Mouse (Mus musculus) neural tube, embryonic 10.5 days (tissue): ENCODE data around the gene Tat.

Experiments
- DNase-seq: peaks from one replicate; pipeline ENCODE4 v3.0.0-alpha.2; 2017; ENCODE audit warnings: low spot score; ENCODE audit errors: extremely low spot score

The Tat gene

GRCm38 (mm10) chr8:109990224-109990623 lies at the start of gene Tat:
Gene Tat, plus strand, starts transcription at chr8:109990437.
- DNase-seq = no peak

DNA sequence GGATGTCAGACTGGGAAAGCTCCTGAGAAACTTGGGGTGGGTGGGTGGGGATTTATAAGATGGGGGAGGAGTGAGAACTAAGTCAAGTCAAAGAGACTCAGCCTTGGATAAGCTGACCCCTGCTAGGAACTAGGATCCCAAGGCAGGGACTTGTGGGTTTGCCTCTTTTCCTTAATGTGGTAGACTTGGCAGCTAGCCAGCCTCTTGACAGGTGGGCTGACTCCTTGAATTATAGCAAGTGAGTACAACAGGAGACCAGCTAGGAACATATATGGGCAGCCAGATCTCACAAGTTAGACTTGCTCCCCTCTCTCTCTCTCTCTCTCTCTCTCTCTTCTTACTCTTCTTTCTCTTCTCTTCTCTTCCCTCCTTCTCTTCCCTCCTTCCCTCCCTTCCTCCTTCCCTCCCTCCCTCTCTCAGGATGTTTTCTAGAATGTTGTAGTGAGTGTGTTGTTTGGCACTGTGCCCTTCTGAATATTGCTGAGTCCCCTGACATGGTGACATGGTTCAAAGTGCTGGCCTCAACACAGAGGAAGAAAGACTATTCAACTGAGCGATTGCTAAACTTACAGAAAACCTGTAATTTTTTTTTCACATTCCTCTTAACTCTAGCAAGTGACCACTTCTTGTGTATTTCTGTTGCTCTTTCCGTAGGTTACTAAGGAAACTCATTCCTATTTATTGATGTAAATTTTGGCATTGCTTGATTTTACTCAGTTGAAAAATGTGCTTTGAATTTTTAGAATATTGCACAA lies 48.5 kb upstream of the Tat start:
- no peak for DNase-seq

- DNase-seq = no peak
Measured at GRCm38 (mm10) chr8:109945153-109945632, 45.0 kb upstream of the Tat start.

DNA sequence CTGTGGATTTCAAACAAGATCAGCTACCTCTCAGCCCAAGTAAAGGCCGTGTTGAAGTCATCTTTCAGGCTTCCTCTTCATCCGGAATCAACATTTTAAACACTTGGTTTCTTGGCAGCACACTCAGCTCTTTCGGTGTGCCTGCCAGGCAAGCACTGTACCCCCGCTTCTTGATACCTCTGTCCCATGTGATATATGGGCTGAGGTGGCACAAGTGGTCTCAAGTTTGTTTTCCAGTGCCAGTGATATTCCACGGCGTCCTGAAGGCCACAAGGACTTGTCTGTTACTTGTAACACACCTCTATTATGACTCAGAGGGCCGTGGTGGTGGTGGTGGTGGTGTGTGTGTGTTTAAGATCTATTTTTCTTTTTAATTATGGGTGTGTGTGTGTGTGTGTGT lies 44.5 kb upstream of the Tat start:
- DNase-seq = no peak

GRCm38 (mm10) chr8:109946272-109946671 lies 44.0 kb upstream of the Tat start:
- DNase-seq = no peak

DNA sequence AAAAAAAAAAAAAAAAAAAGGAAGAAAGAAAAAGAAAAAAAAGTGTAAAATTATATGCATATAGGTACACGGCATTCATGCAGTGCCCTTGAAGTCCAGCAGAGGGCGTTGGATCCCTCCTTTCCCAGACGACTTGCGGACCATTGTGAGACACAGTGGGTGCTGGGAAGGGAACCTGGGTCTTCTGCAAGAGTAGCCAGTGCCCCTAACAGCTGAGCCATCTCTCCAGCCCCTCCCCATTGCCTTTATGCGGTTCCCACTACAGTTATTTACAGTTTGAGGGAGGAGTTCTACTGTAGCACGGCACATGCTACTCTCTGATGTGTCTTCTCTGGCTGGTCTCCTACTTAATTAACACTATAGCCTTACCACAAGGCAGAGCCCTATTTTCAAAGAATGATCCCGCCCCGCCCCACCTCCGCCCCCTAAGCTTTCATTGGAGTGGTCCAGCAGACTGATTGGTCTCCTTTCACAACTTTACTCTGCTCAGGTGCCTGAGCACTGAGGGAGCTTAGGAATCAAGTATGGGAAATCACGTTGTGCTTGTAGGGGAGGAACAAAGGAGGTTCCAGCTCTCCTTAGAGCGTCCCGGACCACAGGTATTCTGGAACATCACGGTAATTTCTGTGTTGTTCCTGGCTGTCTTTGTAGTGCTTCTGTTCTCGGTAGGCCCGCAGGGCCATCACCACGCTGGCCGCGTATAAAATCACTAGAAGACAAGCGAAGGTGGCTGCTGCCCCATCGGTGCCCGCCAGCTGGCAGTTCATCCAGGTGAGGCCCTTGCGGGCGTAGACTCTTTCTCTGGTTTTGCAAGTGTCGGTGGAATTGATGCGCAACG lies 42.6 kb upstream of the Tat start:
- peak; percentile 36 for DNase-seq

- DNase-seq = peak; percentile 39
Measured at GRCm38 (mm10) chr8:109948285-109948564, 42.0 kb upstream of the Tat start.

GRCm38 (mm10) chr8:109952171-109952570 lies 38.1 kb upstream of the Tat start:
- DNase-seq = no peak

DNA sequence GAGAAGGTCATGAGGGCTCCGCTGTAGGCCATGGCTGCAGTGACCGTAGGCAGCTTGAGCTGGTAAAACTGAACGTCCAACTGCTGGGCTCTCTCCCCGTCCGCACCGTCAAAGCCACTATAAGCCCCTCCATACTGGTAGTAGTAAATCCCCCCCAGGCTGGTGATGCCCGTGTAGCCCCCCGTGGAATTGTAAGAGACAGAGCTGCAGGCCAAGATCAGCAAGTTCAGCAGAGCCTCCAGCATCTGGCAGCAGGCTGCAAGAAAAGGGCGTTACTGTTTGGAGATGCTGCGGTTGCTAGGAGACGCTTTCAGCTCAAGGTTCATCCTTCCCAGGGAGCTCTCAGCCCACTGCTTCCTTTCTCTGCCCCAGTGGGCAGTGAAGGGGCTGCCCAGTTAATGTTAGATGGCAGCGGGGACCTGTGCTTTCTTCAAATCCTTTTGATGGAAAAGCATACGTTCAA lies 35.7 kb upstream of the Tat start:
- DNase-seq = peak; percentile 37

GRCm38 (mm10) chr8:109957167-109958028 lies 32.8 kb upstream of the Tat start:
- no peak for DNase-seq

DNA sequence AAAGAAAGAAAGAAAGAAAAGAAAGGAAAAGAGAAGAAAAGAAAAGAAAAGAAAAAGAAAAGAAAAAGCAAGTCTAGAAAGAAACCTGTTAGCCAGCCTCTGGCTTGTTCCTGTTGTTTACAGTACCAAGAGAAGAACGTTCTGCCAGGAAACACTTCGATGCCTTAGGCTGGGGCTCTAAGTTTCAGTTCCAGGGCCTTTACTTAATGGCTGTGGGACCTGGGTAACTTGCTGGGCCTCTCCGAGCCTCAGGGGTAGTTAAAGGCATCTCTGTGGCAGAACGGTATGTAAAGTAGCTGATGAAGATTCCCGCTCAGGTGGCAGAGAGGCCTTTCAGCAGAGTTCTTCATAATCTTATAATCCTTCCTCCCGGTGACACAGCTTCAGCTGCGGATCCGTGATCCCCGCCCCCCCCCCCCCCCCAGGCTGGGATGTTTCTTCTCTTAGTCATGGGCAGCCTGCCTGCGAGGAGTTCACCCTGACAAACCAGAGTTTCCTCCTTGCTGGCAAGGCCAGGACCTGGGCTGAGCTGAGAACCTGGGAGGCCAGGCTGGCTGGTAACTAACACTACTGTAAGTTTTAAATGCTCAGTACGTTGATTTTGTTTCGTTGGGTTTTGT lies 32.1 kb upstream of the Tat start:
- DNase-seq = no peak

- no peak for DNase-seq
Measured at GRCm38 (mm10) chr8:109959112-109959511, 31.1 kb upstream of the Tat start.

DNA sequence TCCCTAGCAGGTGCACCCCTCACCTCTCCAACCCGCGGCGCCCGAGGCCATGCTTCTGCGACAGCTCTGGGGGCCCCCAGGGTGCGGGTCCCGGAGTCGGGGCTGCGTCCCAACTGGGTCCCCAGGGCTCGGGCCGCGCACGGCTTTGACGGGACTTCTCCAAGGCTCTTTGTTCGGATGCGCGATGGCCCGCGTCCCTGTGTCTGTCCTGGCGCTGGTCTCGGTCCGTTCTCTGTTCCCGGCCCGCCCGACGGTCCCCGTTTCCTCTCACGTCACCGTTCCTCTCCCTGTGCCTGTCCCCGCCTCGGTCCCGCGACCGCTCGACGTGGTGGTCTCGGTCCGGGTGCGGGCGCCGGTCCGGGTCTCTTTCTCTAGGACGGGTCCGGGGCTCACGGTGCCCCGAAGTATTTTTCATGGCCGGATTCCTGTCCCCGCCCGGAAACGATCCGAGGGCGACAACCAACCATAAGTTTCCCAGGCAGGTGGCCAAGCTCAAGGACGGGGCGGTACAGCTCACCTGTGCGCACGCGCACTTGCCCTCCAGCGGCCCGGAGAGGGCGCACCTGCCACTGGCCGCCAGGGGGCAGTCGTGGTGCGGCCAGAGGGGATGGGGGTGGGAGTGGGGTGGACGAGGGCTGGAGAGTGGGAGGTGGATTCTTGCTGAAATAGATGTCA lies 28.4 kb upstream of the Tat start, which contains the start of gene Marveld3:
Gene Marveld3, minus strand, starts transcription at position 511 of the 675 bp plus-strand sequence.
- peak; percentile 62 for DNase-seq

- DNase-seq = no peak
Measured at GRCm38 (mm10) chr8:109962896-109963295, 27.3 kb upstream of the Tat start.

- DNase-seq = no peak
Measured at GRCm38 (mm10) chr8:109963421-109963820, 26.8 kb upstream of the Tat start.

GRCm38 (mm10) chr8:109964106-109964505 lies 26.1 kb upstream of the Tat start:
- no peak for DNase-seq

- DNase-seq = no peak
Measured at GRCm38 (mm10) chr8:109968837-109969236, 21.4 kb upstream of the Tat start.

DNA sequence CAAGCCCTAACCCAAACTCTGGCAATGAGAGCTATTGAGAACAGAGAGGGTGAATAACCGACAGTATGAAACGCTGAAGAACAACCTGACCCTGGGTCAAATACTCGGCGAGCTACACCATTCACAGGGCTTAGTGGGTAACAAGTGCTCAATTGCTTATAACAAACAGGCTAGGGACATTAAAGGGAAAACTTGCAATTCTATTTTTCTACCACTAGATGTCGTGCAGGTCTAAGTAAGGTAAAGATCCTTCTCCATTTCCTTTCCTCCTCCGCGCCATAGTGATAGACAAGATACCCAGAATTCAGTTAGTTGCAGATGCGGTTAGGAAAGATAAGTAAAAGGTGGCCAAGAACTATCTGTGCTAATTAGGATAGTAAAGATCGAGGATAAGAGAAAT lies 19.9 kb upstream of the Tat start:
- no peak for DNase-seq

DNA sequence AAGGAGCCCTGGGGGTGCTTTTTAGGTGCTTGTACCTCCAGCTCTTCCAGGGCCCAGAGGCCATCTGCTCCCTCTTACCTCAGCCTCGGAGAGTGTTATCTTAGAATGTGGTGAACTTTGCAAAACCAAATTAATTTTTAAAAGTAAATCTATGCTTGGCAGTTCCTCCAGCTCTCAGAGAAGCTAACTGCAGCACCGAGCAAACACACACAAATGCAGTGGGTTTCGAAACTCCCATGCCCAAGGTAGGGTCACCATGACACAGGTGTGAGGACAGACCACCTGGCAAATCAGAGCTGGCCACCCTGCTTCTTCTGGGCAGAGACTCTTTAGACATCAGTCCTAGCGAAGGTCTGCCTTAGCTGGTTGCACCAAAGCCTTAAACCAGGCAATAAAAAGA lies 17.3 kb upstream of the Tat start:
- no peak for DNase-seq

- DNase-seq = no peak
Measured at GRCm38 (mm10) chr8:109979339-109979738, 10.9 kb upstream of the Tat start.
